ENCODE assay signal across 15 mouse cellular contexts in genomic region chr17:3305926-3306325, GRCm38 (mm10). TPM values are rescaled to one million over a fixed set of nuclear protein-coding genes. Genes with fewer than 3 reads are reported as not detected.
DNase-seq lines count a peak whose midpoint lies in the region; ATAC-seq and TF ChIP-seq lines count a peak whose summit lies in the region.
"Had no signal": no experiment of that assay in that cellular context is flagged by ENCODE, and none has a peak within 500 bp of the region (broad histone marks: within the 10 kb centered on the region; RNA-seq: fewer than 3 reads in every experiment).

No protein-coding gene starts in this region.

- H3K9me3 ChIP-seq in heart, embryonic 11.5 days (replicated peaks; ENCODE audit: control insufficient read depth, low read length): no peaks in the 10 kb centered on the region
- H3K9me3 ChIP-seq in neural tube, embryonic 13.5 days: no peaks in the 10 kb centered on the region
- no peaks in the 10 kb centered on the region for H3K9me3 ChIP-seq in limb, embryonic 10.5 days (replicated peaks)
- H3K9me3 ChIP-seq in stomach, postnatal 0 days (ENCODE audit: control insufficient read depth, low read length): no peaks in the 10 kb centered on the region

- no peak overlapping the region for H3K4me2 ChIP-seq in heart, embryonic 11.5 days
- H3K4me2 ChIP-seq in neural tube, embryonic 13.5 days: no peak overlapping the region
- no peak overlapping the region for H3K4me2 ChIP-seq in stomach, postnatal 0 days (replicated peaks; ENCODE audit: low read depth)

- H3K9ac ChIP-seq in heart, embryonic 11.5 days (ENCODE audit: low read depth, low read length): no peak overlapping the region
- H3K9ac ChIP-seq in neural tube, embryonic 13.5 days: no peak overlapping the region
- H3K9ac ChIP-seq in stomach, postnatal 0 days (ENCODE audit: low read length): no peak overlapping the region

- no peak for TF ChIP-seq EP300 in stomach, postnatal 0 days (optimal IDR thresholded peaks at IDR 0.05)

- H3K27me3 ChIP-seq in heart, embryonic 11.5 days (ENCODE audit: control insufficient read depth, insufficient read depth, low read length): no peaks in the 10 kb centered on the region
- H3K27me3 ChIP-seq in neural tube, embryonic 13.5 days: no peaks in the 10 kb centered on the region
- H3K27me3 ChIP-seq in limb, embryonic 10.5 days (ENCODE audit: low read depth, poor library complexity, severe bottlenecking): no peaks in the 10 kb centered on the region
- no peaks in the 10 kb centered on the region for H3K27me3 ChIP-seq in stomach, postnatal 0 days (ENCODE audit: control insufficient read depth, insufficient read depth, low read length)
- H3K27me3 ChIP-seq in cerebellum, adult 2 months (ENCODE audit: control insufficient read depth, insufficient read depth, low read length): no peaks in the 10 kb centered on the region
- H3K27me3 ChIP-seq: Patski had no signal

- H3K4me1 ChIP-seq in heart, embryonic 11.5 days (ENCODE audit: control insufficient read depth, insufficient read depth, low read length): no peaks in the 10 kb centered on the region
- H3K4me1 ChIP-seq in neural tube, embryonic 13.5 days (replicated peaks): peaks cover 8% of the 10 kb centered on the region; the same call in 1 of the 2 replicates
- peaks cover 12% of the 10 kb centered on the region; the same call in 1 of the 2 replicates for H3K4me1 ChIP-seq in limb, embryonic 10.5 days
- H3K4me1 ChIP-seq in stomach, postnatal 0 days (replicated peaks; ENCODE audit: control insufficient read depth, insufficient read depth): no peaks in the 10 kb centered on the region
- H3K4me1 ChIP-seq in cerebellum, adult 2 months (ENCODE audit: control insufficient read depth, insufficient read depth, low read length): no peaks in the 10 kb centered on the region

- 38% methylated on average over 2 of the region's 2 CpGs for WGBS in heart, embryonic 11.5 days (ENCODE audit: insufficient replicate concordance)
- 49% methylated on average over 2 of the region's 2 CpGs for WGBS in neural tube, embryonic 13.5 days
- WGBS in limb, embryonic 10.5 days: 42% methylated on average over 2 of the region's 2 CpGs
- 47% methylated on average over 2 of the region's 2 CpGs for WGBS in stomach, postnatal 0 days
- 66% methylated on average over 2 of the region's 2 CpGs for WGBS in cerebellum, adult 2 months

- H3K36me3 ChIP-seq in heart, embryonic 11.5 days (ENCODE audit: control insufficient read depth, insufficient read depth, low read length): no peaks in the 10 kb centered on the region
- H3K36me3 ChIP-seq in neural tube, embryonic 13.5 days: 0 out of 2 replicates have a peak, but pooled peaks cover 2% of the 10 kb centered on the region
- H3K36me3 ChIP-seq in limb, embryonic 10.5 days: 0 out of 2 replicates have a peak, but pooled peaks cover 3% of the 10 kb centered on the region
- H3K36me3 ChIP-seq in stomach, postnatal 0 days (ENCODE audit: control insufficient read depth, insufficient read depth, low read length): no peaks in the 10 kb centered on the region

- no peak for ATAC-seq in heart, embryonic 11.5 days (replicated peaks; ENCODE audit: insufficient number of reproducible peaks, low FRiP score, low TSS enrichment)
- ATAC-seq in neural tube, embryonic 13.5 days (ENCODE audit: low read depth): peak; percentile 43; the same call in 1 of the 2 replicates
- no peak for ATAC-seq in stomach, postnatal 0 days (ENCODE audit: low FRiP score, low TSS enrichment)
- ATAC-seq: forebrain, embryonic 16.5 days; Patski had no signal

- H3K27ac ChIP-seq in heart, embryonic 11.5 days (ENCODE audit: low read depth, low read length): no peak overlapping the region
- peak overlapping the region; percentile 68 for H3K27ac ChIP-seq in neural tube, embryonic 13.5 days (replicated peaks)
- H3K27ac ChIP-seq in limb, embryonic 10.5 days: peak overlapping the region; percentile 28; the same call in 1 of the 2 replicates
- H3K27ac ChIP-seq in stomach, postnatal 0 days (replicated peaks): 0 out of 2 replicates have a peak overlapping the region, but pooled peaks have one; percentile 8
- H3K27ac ChIP-seq in cerebellum, adult 2 months (ENCODE audit: insufficient read depth, low read length): no peak overlapping the region

- peak; percentile 97 for DNase-seq in heart, adult 11 months
- no peak for DNase-seq in neural tube, embryonic 10.5 days (ENCODE audit: extremely low spot score, low spot score)
- no peak for DNase-seq in limb, embryonic 10.5 days (ENCODE audit: low spot score)
- DNase-seq in stomach, postnatal 0 days (ENCODE audit: low spot score): no peak
- DNase-seq in layer of hippocampus, adult 18-20 months (ENCODE audit: low spot score in 2 of 2): no peak
- DNase-seq in cerebellum, adult 2 months: no peak
- DNase-seq: adrenal gland, adult 2 months; cerebellum, postnatal 10 days; layer of hippocampus, adult 9-11 months; right cerebral cortex, adult 18-20 months; thymus, adult 2 months had no signal

- no peak for TF ChIP-seq CTCF in stomach, postnatal 0 days (IDR thresholded peaks at IDR 0.05; ENCODE audit: low read depth)
- no peak for TF ChIP-seq CTCF in cerebellum, adult 2 months (IDR thresholded peaks at IDR 0.05; ENCODE audit: borderline replicate concordance, insufficient read depth, low read depth, low read length)

- no peak overlapping the region for H3K4me3 ChIP-seq in heart, embryonic 11.5 days (ENCODE audit: low read depth, low read length)
- H3K4me3 ChIP-seq in neural tube, embryonic 13.5 days: no peak overlapping the region
- H3K4me3 ChIP-seq in limb, embryonic 10.5 days: no peak overlapping the region
- no peak overlapping the region for H3K4me3 ChIP-seq in stomach, postnatal 0 days (ENCODE audit: low read depth, low read length)
- no peak overlapping the region for H3K4me3 ChIP-seq in cerebellum, adult 2 months (replicated peaks; ENCODE audit: insufficient read depth, low read depth, low read length)

- TF ChIP-seq POLR2A in cerebellum, adult 2 months (IDR thresholded peaks at IDR 0.05; ENCODE audit: borderline replicate concordance, insufficient read depth, low read length): no peak

RNA-seq across cellular contexts. Expression of gene Tiam2, which starts 20.4 kb away (rescaled TPM):
- 3.2 and 4.4 TPM in 2 replicates for polyA plus RNA-seq in heart, embryonic 11.5 days (2014; fragmentation: Nextera tagmentation; extraction: Ambion mirVana)
- 7.9 and 9.2 TPM in 2 replicates for polyA plus RNA-seq in neural tube, embryonic 13.5 days (2015; fragmentation: Nextera tagmentation; extraction: Ambion mirVana)
- 4.2 and 6.3 TPM in 2 replicates for polyA plus RNA-seq in limb, embryonic 10.5 days (2016; fragmentation: Nextera tagmentation; extraction: Ambion mirVana)
- polyA plus RNA-seq in stomach, postnatal 0 days (2015; fragmentation: Nextera tagmentation; extraction: Ambion mirVana): 1.2 and 1.6 TPM in 2 replicates
- total RNA-seq in layer of hippocampus, adult 18-20 months (2021): 10 to 100 TPM; 35.2 to 37.1 TPM
- 5.4 and 6.2 TPM in 2 replicates for polyA plus RNA-seq in cerebellum, adult 2 months (2012; rRNA removed)

Comparison
In these comparisons a context has a peak if more than half of its experiments do, and no peak if none do; other contexts are left out.
1. H3K27ac ChIP-seq: peak in neural tube, embryonic 13.5 days (single experiment), limb, embryonic 10.5 days (single experiment) and stomach, postnatal 0 days (single experiment); none in heart, embryonic 11.5 days (single experiment) and cerebellum, adult 2 months (single experiment).